Mouse (Mus musculus) lung, embryonic 16.5 days (tissue): ENCODE data around the gene Heyl. TPM values are rescaled to one million over a fixed set of nuclear protein-coding genes. Genes with fewer than 3 reads are reported as not detected.
"Not testable (repeated sequence)": the region's sequence is repeated elsewhere in the genome, so short reads cannot be mapped to it uniquely, and the experiment has no call there.

Experiments
- ATAC-seq: fragments of 200-750 bp; cut with Nextera tagmentation; 2 replicates; pipeline ENCODE4 v1.8.0; 2017; ENCODE audit warnings: low read depth, mild to moderate bottlenecking, moderate library complexity
- H3K27ac ChIP-seq: fragments of 300-500 bp; sonication (generic); 2 replicates; pipeline ENCODE4 v1.5.1; 2014; ENCODE audit warnings: mild to moderate bottlenecking, control low read depth, low read length
- H3K27me3 ChIP-seq: fragments of 300-500 bp; sonication (generic); 2 replicates; pipeline ENCODE4 v1.6.1; 2014; ENCODE audit warnings: low read depth, low read length, mixed read lengths; ENCODE audit not compliant: control insufficient read depth, insufficient read depth
- H3K36me3 ChIP-seq: fragments of 300-500 bp; sonication (generic); 2 replicates; pipeline ENCODE4 v1.6.1; 2014; ENCODE audit warnings: low read length; ENCODE audit not compliant: control insufficient read depth, insufficient read depth
- H3K4me1 ChIP-seq: fragments of 300-500 bp; sonication (generic); replicated peaks from 2 replicates; pipeline ENCODE4 v1.6.1; 2014; ENCODE audit warnings: low read length, mixed read lengths; ENCODE audit not compliant: control insufficient read depth, insufficient read depth
- H3K4me2 ChIP-seq: fragments of 300-500 bp; sonication (generic); 2 replicates; pipeline ENCODE4 v1.6.1; 2014; ENCODE audit warnings: low read depth, low read length, control low read depth
- H3K4me3 ChIP-seq: fragments of 300-500 bp; sonication (generic); 2 replicates; pipeline ENCODE4 v1.5.1; 2014; ENCODE audit warnings: mild to moderate bottlenecking, low read length, control low read depth
- H3K9ac ChIP-seq: fragments of 300-500 bp; sonication (generic); 2 replicates; pipeline ENCODE4 v1.6.1; 2014; ENCODE audit warnings: low read length, control low read depth
- H3K9me3 ChIP-seq: fragments of 300-500 bp; sonication (generic); 2 replicates; pipeline ENCODE4 v1.6.1; 2016; ENCODE audit warnings: low read length; ENCODE audit not compliant: control insufficient read depth
- WGBS: fragments of 180-500 bp; shearing (Covaris S2); extraction: QIAGEN DNeasy Blood & Tissue Kit; methylation state at CpG from one replicate; pipeline ENCODE4 v1.1.7; 2014; 5-methylcytosine and 5-hydroxymethylcytosine counted together
- polyA plus RNA-seq: library from polyadenylated mRNA; unstranded; fragments of >200 nt; fragmentation: Nextera tagmentation; extraction: Ambion mirVana; gene quantifications from 2 replicates; pipeline ENCODE4 v1.2.1, GENCODE M21; 2015

Heyl gene
- polyA plus RNA-seq, 1 experiment from 2014 or later, result 31.8 TPM

DNA sequence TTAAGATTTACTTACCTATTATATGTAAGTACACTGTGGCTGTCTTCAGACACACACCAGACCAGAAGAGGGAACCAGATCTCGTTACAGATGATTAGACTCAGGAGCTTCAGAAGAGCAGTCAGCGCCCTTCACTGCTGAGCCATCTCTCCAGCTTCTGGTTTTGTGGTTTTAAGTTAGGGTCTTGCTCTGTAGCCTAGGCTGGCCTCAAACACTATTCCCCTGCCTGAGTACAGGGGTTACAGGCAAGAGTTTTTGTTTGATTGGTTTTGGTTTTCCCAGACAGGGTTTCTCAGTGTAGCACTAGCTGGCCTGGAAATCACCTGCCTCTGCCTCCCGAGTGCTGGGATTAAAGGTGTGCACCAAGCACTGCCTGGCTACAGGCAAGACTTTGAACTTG, 59.0 kb downstream of the Heyl start:
- 80% methylated on average over 3 of the region's 3 CpGs for WGBS
- H3K27me3 ChIP-seq, result no peaks in the 10 kb centered on the region
- H3K9me3 ChIP-seq, result no peaks in the 10 kb centered on the region
- H3K4me1 ChIP-seq, result no peaks in the 10 kb centered on the region
- H3K4me2 ChIP-seq, result no peak overlapping the region
- H3K27ac ChIP-seq, result no peak overlapping the region
- no peak overlapping the region for H3K9ac ChIP-seq
- peaks cover 54% of the 10 kb centered on the region for H3K36me3 ChIP-seq
- ATAC-seq, result no peak
- H3K4me3 ChIP-seq, result no peak overlapping the region

DNA sequence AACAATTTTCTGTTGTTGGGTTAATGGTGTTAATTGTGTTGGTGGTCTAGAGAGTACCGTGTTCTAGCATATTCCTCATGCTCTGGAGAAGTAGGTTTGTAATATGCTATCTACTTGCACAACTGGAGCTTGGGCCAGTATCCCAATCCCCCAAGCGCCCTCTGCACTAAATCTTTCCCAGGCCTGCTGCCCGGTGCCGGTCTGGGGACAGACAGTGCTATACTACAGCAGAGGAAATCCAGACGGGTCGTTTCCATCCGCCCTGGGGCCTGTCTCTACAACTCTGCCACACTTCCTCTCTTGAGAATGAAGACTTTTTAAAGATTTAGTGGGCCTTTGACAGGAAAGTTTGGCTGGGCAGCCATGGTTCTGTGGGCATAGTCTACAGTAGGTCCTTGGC, 59.6 kb downstream of the Heyl start:
- H3K4me2 ChIP-seq, result no peak overlapping the region
- H3K9me3 ChIP-seq, result no peaks in the 10 kb centered on the region
- no peaks in the 10 kb centered on the region for H3K4me1 ChIP-seq
- no peak for ATAC-seq
- H3K36me3 ChIP-seq, result peaks cover 54% of the 10 kb centered on the region
- H3K9ac ChIP-seq, result no peak overlapping the region
- no peaks in the 10 kb centered on the region for H3K27me3 ChIP-seq
- H3K27ac ChIP-seq, result no peak overlapping the region
- H3K4me3 ChIP-seq, result no peak overlapping the region
- 82% methylated on average over 7 of the region's 7 CpGs for WGBS

DNA sequence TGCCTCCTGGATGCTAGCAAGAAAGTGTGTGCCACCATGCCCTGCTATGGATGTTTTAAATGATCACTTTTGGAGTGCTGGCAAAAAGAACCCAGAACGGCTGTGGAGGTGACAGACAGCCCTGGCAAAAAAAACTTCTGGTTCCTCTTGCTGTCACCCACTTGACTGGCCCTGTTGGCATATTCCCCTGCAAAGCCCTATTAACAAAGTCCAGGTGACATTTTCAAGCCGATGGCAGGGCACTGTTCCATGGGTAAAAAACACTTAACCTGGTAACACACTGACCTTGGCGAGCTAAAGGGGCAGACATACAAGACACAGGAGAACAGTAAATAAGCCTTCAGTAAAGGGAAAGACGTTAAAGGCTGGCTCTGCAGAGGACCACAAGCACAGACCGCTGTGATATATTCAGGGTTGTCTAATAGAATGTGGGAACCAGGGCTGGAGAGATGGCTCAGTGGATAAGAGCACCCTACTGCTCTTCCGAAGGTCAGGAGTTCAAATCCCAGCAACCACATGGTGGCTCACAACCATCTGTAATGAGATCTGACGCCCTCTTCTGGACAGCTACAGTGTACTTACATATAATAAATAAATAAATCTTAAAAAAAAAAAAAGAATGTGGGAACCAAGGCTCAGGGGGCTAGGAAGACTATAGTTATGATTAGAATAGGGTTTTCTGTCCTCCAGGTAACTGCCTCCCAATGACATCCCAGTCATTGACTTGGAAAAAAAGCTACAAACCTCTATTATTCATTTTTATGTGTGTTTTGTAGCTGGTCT, 60.5 kb downstream of the Heyl start:
- 72% methylated on average over 7 of the region's 7 CpGs for WGBS
- ATAC-seq, result no peak
- no peaks in the 10 kb centered on the region for H3K9me3 ChIP-seq
- no peak overlapping the region for H3K4me2 ChIP-seq
- H3K27ac ChIP-seq, result no peak overlapping the region
- H3K9ac ChIP-seq, result no peak overlapping the region
- H3K4me1 ChIP-seq, result no peaks in the 10 kb centered on the region
- H3K4me3 ChIP-seq, result no peak overlapping the region
- H3K27me3 ChIP-seq, result no peaks in the 10 kb centered on the region
- peaks cover 54% of the 10 kb centered on the region for H3K36me3 ChIP-seq

DNA sequence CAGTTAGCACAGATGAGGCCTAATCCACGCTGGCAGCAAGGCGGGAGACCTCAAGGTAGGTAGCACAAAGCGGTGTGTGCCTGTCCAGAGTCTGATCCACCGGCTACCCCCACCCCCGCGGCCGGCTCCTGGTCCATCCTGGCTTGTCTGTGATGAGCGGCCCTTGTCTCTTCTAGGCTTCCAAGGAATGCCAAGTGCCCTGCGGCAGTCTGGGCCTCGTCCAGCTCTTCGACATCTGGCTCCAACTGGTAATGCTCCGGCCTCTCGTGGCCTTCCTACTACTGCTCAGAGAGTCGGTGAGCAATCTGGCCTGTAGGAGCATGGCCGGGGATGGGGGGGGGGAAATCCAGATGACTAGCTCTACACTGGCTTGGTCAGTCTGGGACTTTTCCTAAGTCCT, 61.7 kb downstream of the Heyl start:
- not testable (repeated sequence) for H3K27ac ChIP-seq, H3K4me3 ChIP-seq, H3K27me3 ChIP-seq, ATAC-seq, H3K4me2 ChIP-seq, H3K9ac ChIP-seq, H3K4me1 ChIP-seq, H3K9me3 ChIP-seq
- peaks cover 55% of the 10 kb centered on the region for H3K36me3 ChIP-seq
- 83% methylated on average over 15 of the region's 15 CpGs for WGBS

DNA sequence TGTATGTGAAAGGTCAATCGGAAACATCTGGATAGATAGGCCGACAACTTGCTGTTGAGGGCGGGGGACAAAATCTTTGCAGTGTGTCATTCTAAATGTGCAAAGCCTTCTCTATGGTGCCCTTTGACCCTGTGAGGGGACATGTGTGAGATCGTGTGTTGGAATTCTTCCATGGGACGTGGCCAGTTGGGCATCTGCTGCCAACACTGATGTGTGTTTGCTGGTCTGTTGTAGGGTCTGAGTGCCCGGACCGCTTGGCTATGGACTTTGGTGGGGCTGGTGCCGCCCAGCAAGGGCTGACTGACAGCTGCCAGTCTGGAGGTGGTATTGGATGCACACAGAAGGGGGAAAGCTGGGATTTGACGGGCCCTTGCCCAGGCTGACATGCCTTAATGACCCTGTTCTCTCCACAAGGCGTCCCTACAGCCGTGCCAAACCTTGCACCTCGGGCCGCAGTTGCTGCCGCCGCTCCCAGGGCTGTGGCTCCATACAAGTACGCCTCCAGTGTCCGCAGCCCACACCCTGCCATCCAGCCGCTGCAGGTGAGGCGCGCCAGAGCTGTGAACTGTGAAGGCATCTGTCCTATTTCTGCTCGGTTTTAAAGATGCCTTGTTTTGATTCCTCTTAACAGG, 62.3 kb downstream of the Heyl start:
- H3K4me2 ChIP-seq, result no peak overlapping the region
- H3K4me3 ChIP-seq, result no peak overlapping the region
- H3K27me3 ChIP-seq, result no peaks in the 10 kb centered on the region
- ATAC-seq, result no peak; the same call in 1 of the 2 replicates
- no peak overlapping the region for H3K9ac ChIP-seq
- H3K36me3 ChIP-seq, result peaks cover 55% of the 10 kb centered on the region
- H3K27ac ChIP-seq, result no peak overlapping the region
- no peaks in the 10 kb centered on the region for H3K4me1 ChIP-seq
- no peaks in the 10 kb centered on the region for H3K9me3 ChIP-seq
- 84% methylated on average over 21 of the region's 21 CpGs for WGBS

DNA sequence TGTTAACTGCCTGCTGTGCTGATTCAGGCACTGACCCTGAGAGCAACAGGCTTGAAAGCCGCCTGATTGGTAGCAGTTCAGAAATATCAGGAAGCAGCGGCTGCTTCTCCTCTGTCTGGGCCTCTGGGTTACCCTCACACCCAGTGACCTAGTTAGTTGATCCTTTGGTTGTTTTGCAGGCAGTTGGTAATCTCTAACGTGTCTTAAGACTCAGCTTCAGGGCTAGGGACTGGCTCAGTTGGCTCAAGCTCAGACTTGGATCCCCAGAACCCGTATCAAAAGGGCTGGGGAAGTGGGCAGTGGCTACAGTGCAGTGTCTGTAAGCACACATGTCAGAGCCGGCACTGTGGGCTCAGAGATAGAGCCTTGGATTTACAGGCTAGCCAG, 62.8 kb downstream of the Heyl start:
- WGBS, result 85% methylated on average over 5 of the region's 5 CpGs
- no peak overlapping the region for H3K9ac ChIP-seq
- no peaks in the 10 kb centered on the region for H3K9me3 ChIP-seq
- H3K36me3 ChIP-seq, result peaks cover 53% of the 10 kb centered on the region
- no peak overlapping the region for H3K4me3 ChIP-seq
- no peaks in the 10 kb centered on the region for H3K27me3 ChIP-seq
- no peak overlapping the region for H3K4me2 ChIP-seq
- ATAC-seq, result no peak
- H3K4me1 ChIP-seq, result no peaks in the 10 kb centered on the region
- no peak overlapping the region for H3K27ac ChIP-seq

DNA sequence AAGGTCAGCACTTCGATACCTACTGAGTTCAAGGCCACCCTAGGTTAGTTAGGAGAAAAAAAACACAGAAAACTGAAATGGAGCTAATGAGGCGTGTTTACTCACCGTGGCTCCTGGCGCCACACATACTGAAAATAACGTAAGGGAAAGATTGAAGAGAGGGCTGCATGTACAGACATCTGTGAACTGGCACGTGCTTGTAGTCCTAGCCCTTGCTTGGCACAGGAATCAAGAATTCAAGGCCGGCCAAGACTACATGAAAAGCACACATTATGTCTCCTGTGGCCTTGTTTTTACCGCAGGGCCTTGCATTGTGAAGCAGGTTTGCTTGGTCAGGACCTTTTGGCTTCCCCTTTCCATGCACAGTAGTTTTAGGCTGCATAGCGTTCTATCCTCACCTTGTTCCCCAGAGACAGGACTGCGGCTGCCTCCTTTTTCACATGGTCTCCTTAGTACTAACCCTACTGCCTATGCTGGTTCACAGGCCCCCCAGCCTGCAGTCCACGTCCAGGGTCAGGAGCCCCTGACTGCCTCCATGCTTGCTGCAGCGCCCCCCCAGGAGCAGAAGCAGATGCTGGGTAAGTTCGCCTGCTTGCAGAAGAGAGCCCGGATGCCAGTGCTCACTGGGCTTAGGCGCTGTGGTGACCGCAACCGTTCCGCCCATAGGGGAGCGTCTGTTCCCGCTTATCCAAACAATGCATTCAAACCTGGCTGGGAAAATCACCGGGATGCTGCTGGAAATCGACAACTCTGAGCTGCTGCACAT, 64.0 kb downstream of the Heyl start:
- WGBS, result 90% methylated on average over 22 of the region's 22 CpGs
- no peak for ATAC-seq
- Histone ChIP-seq H3K9ac (no peak overlapping the region), H3K4me1 (no peaks in the 10 kb centered on the region), H3K36me3 (peaks cover 50% of the 10 kb centered on the region), H3K4me3 (no peak overlapping the region), H3K27ac (no peak overlapping the region), H3K27me3 (no peaks in the 10 kb centered on the region), H3K4me2 (no peak overlapping the region), H3K9me3 (no peaks in the 10 kb centered on the region)

DNA sequence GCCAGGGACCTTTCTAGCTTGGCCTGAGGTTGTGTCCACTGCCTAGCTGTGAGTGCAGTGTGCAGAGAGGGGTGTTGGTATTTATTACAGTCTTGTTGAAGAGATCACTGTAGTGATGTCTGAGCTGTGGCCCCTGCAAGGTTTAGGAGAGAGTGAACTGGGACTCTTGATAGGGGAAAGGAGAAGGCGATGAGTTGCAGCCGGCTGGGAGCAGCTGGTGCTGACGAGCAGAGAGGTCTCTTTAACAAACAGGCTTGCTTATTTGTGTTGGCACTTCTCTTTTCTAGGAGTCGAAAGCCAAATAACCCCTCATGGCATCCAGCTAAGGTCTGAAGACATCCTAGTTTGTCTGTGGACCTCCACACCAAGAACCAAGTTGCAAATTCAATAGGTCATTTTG, 64.9 kb downstream of the Heyl start:
- H3K4me3 ChIP-seq, result no peak overlapping the region
- no peak overlapping the region for H3K27ac ChIP-seq
- H3K9me3 ChIP-seq, result no peaks in the 10 kb centered on the region
- no peak overlapping the region for H3K9ac ChIP-seq
- no peaks in the 10 kb centered on the region for H3K4me1 ChIP-seq
- peaks cover 49% of the 10 kb centered on the region for H3K36me3 ChIP-seq
- ATAC-seq, result no peak
- H3K27me3 ChIP-seq, result no peaks in the 10 kb centered on the region
- WGBS, result 69% methylated on average over 4 of the region's 4 CpGs
- H3K4me2 ChIP-seq, result no peak overlapping the region

DNA sequence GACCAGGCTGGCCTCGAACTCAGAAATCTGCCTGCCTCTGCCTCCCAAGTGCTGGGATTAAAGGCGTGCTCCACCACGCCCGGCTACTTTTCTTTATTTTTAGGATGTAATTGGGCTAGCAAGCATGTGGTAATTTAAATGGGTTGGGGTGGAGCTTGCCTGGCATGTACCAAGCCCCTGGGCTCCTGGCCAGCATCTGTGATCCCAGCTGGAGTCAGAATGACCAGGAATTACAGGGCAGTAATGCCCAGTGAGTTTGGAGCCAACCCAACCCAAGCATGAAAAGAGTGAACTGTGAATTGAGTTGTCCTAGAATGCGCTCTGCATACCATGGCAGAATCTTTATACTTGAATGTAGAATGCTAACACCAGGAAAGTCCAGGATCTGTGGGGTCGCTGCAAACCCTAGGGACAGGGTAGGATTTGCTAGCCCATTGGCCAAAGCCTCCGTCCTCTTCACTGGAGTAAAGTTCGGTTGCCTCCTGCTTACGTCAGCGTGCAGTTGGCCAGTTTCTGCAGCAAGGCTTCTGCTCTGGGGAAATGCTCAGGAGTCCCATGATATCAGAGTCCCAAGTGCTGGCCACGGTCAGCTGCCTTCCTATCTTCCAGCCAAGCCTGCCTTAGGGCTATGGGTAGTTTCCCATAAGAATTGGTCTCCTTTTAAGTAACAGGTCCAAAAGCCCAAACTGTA, 65.8 kb downstream of the Heyl start:
- no peak overlapping the region for H3K9ac ChIP-seq
- H3K4me3 ChIP-seq, result no peak overlapping the region
- no peaks in the 10 kb centered on the region for H3K4me1 ChIP-seq
- 94% methylated on average over 11 of the region's 11 CpGs for WGBS
- H3K27ac ChIP-seq, result no peak overlapping the region
- no peak overlapping the region for H3K4me2 ChIP-seq
- peaks cover 43% of the 10 kb centered on the region for H3K36me3 ChIP-seq
- no peaks in the 10 kb centered on the region for H3K9me3 ChIP-seq
- no peak for ATAC-seq
- no peaks in the 10 kb centered on the region for H3K27me3 ChIP-seq
